Mouse (Mus musculus) bone marrow macrophage, adult 2 months (primary cell): Measurements from ENCODE around the gene Il3.

ENCODE experiments used
- CTCF ChIP-seq: IDR thresholded peaks from 2 replicates; pipeline ENCODE4 v1.5.1; 2012; ENCODE audit warnings: low read depth, mild to moderate bottlenecking, low read length, moderate library complexity
- POLR2A ChIP-seq: IDR thresholded peaks from 2 replicates; pipeline ENCODE4 v1.6.1; 2012; ENCODE audit warnings: mild to moderate bottlenecking, low read depth, low read length, borderline replicate concordance

DNA sequence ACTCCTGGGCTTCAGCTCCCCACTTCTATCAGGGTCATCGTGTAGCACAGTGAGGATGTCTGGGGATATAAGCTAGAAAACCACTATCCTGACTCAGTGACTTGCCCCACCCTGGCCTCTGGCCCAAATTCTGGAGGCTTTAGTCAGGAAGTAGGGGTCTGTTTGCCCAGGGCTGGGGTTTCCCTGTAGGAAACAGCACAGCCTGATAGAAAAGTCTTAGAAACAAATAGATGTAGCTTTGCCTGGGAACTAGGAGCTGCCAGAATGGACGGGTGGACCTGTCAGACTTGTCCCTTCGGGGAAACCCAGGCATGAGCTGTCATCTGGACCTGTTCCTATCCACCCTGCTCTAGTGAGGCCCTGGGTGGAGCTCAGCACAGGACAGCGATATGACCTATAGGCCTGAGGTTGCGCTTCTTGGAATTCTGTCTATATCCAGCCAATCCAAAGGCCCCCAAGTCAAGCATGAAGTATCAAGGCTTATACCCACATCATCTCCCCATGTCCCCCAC lies 42.5 kb downstream of the Il3 start:
- TF ChIP-seq CTCF, result no peak
- TF ChIP-seq POLR2A, result no peak
